Comparison of ENCODE assay signal across 11 mouse cellular contexts in genomic region chr19:10390099-10390680, GRCm38 (mm10). TPM values are rescaled to one million over a fixed set of nuclear protein-coding genes. Genes with fewer than 3 reads are reported as not detected.
DNase-seq lines count a peak whose midpoint lies in the region; ATAC-seq and TF ChIP-seq lines count a peak whose summit lies in the region.
"Had no signal": no experiment of that assay in that cellular context is flagged by ENCODE, and none has a peak within 500 bp of the region (broad histone marks: within the 10 kb centered on the region; RNA-seq: fewer than 3 reads in every experiment).

No protein-coding gene starts in this region.

- intact Hi-C loops in heart, adult 2 months (cut with DNase I) = loop anchor here (5.0 kb wide), 1 partner anchor 92 kb away; the partner anchor contains the start of gene Ppp1r32

- no peak for TF ChIP-seq EP300 in heart, adult 2 months (IDR thresholded peaks at IDR 0.05; ENCODE audit: insufficient read depth, low read depth, low read length)

- no peaks in the 10 kb centered on the region for H3K27me3 ChIP-seq in heart, adult 2 months (ENCODE audit: control insufficient read depth, insufficient read depth, low read length)
- H3K27me3 ChIP-seq in testis, adult 2 months (ENCODE audit: control insufficient read depth, insufficient read depth, low read length) = no peaks in the 10 kb centered on the region
- peaks cover 75% of the 10 kb centered on the region for H3K27me3 ChIP-seq in limb, embryonic 12.5 days
- peaks cover 12% of the 10 kb centered on the region for H3K27me3 ChIP-seq in stomach, embryonic 16.5 days (ENCODE audit: control insufficient read depth, insufficient read depth, low read length)

- peak overlapping the region; percentile 76; the same call in 1 of the 2 replicates for H3K4me3 ChIP-seq in heart, adult 2 months
- peak overlapping the region; percentile 94; the same call in 1 of the 2 replicates for H3K4me3 ChIP-seq in testis, adult 2 months (ENCODE audit: control insufficient read depth, low read depth, low read length)
- peak overlapping the region; percentile 64 for H3K4me3 ChIP-seq in limb, embryonic 12.5 days (replicated peaks)
- peak overlapping the region; percentile 62; the same call in 1 of the 2 replicates for H3K4me3 ChIP-seq in stomach, embryonic 16.5 days (replicated peaks; ENCODE audit: low read length)

- no peak for TF ChIP-seq POLR2A in heart, adult 2 months (IDR thresholded peaks at IDR 0.05; ENCODE audit: insufficient read depth, low read depth, low read length)
- TF ChIP-seq POLR2A in testis, adult 2 months (IDR thresholded peaks at IDR 0.05; ENCODE audit: control insufficient read depth, low read depth, low read length) = no peak

- peaks cover 1% of the 10 kb centered on the region; the same call in 1 of the 2 replicates for H3K4me1 ChIP-seq in heart, adult 2 months (ENCODE audit: control insufficient read depth, insufficient read depth, low read length)
- H3K4me1 ChIP-seq in testis, adult 2 months (ENCODE audit: control insufficient read depth, insufficient read depth, low read length) = peaks cover 6% of the 10 kb centered on the region
- peaks cover 12% of the 10 kb centered on the region for H3K4me1 ChIP-seq in limb, embryonic 12.5 days (replicated peaks)
- H3K4me1 ChIP-seq in stomach, embryonic 16.5 days (ENCODE audit: control insufficient read depth, insufficient read depth, low read length) = peaks cover 11% of the 10 kb centered on the region

- H3K27ac ChIP-seq in heart, adult 2 months = no peak overlapping the region
- no peak overlapping the region for H3K27ac ChIP-seq in testis, adult 2 months (ENCODE audit: control insufficient read depth, insufficient read depth, low read depth, low read length)
- H3K27ac ChIP-seq in limb, embryonic 12.5 days = no peak overlapping the region
- H3K27ac ChIP-seq in stomach, embryonic 16.5 days (ENCODE audit: low read length) = no peak overlapping the region

- H3K9me3 ChIP-seq in limb, embryonic 12.5 days = no peaks in the 10 kb centered on the region
- H3K9me3 ChIP-seq in stomach, embryonic 16.5 days (replicated peaks; ENCODE audit: control insufficient read depth, low read length) = no peaks in the 10 kb centered on the region

- peak overlapping the region; percentile 92 for H3K4me2 ChIP-seq in limb, embryonic 12.5 days
- H3K4me2 ChIP-seq in stomach, embryonic 16.5 days (ENCODE audit: low read depth, low read length) = peak overlapping the region; percentile 95

- 43% methylated on average over 12 of the region's 12 CpGs for WGBS in heart, adult 2 months
- 9% methylated on average over 12 of the region's 12 CpGs for WGBS in limb, embryonic 12.5 days
- WGBS in stomach, embryonic 16.5 days = 16% methylated on average over 12 of the region's 12 CpGs

- DNase-seq in heart, adult 2 months = no peak
- no peak for DNase-seq in heart, postnatal 4 days
- no peak for DNase-seq in testis, postnatal 14 days (ENCODE audit: low spot score)
- DNase-seq in testis, postnatal 10 days (ENCODE audit: low spot score) = no peak
- no peak for DNase-seq in frontal cortex, adult 2 months (ENCODE audit: extremely low spot score in 1 of 2, low spot score in 1 of 2)
- DNase-seq: adrenal gland, postnatal 36 days had no signal

- TF ChIP-seq CTCF in heart, adult 2 months (IDR thresholded peaks at IDR 0.05) = no peak
- TF ChIP-seq CTCF in testis, adult 2 months (IDR thresholded peaks at IDR 0.05; ENCODE audit: control insufficient read depth, insufficient read depth, insufficient replicate concordance, low read depth, low read length) = no peak

- peak overlapping the region; percentile 6; the same call in 1 of the 2 replicates for H3K9ac ChIP-seq in heart, adult 2 months (ENCODE audit: low read depth, low read length)
- H3K9ac ChIP-seq in limb, embryonic 12.5 days (replicated peaks) = peak overlapping the region; percentile 63; the same call in 1 of the 2 replicates
- H3K9ac ChIP-seq in stomach, embryonic 16.5 days (ENCODE audit: low read length) = 0 out of 2 replicates have a peak overlapping the region, but pooled peaks have one; percentile 78

- H3K79me2 ChIP-seq in heart, adult 2 months (replicated peaks; ENCODE audit: control insufficient read depth, insufficient read depth, low read length) = no peaks in the 10 kb centered on the region

- ATAC-seq in limb, embryonic 12.5 days (ENCODE audit: insufficient number of reproducible peaks, insufficient read depth, low FRiP score, low TSS enrichment, low read depth) = no peak
- ATAC-seq in stomach, embryonic 16.5 days (ENCODE audit: insufficient read depth, low FRiP score) = no peak

- no peaks in the 10 kb centered on the region for H3K36me3 ChIP-seq in heart, adult 2 months (ENCODE audit: control insufficient read depth, insufficient read depth, low read length)
- no peaks in the 10 kb centered on the region for H3K36me3 ChIP-seq in testis, adult 2 months (ENCODE audit: control insufficient read depth, insufficient read depth, low read length)
- H3K36me3 ChIP-seq in limb, embryonic 12.5 days = no peaks in the 10 kb centered on the region
- H3K36me3 ChIP-seq in stomach, embryonic 16.5 days (ENCODE audit: control insufficient read depth, insufficient read depth, low read length) = no peaks in the 10 kb centered on the region

RNA-seq across cellular contexts. Expression of gene Syt7, which starts 1.3 kb away (rescaled TPM):
- total RNA-seq in heart, adult 2 months (2021) = 10 to 100 TPM; 35.7 to 38.6 TPM
- polyA plus RNA-seq in heart, adult 2 months (2012; rRNA removed) = 17.6 and 20.1 TPM in 2 replicates
- 10 to 100 TPM; 40.8 to 44.7 TPM for total RNA-seq in heart, postnatal 4 days (2021)
- polyA plus RNA-seq in testis, adult 2 months (2012; rRNA removed) = 10.9 and 11.0 TPM in 2 replicates
- polyA plus RNA-seq in limb, embryonic 12.5 days (2016; fragmentation: Nextera tagmentation; extraction: Ambion mirVana) = 0.33 and 0.84 TPM in 2 replicates
- polyA plus RNA-seq in stomach, embryonic 16.5 days (2015; fragmentation: Nextera tagmentation; extraction: Ambion mirVana) = 0.84 TPM in 2 replicates
- polyA plus RNA-seq in frontal cortex, adult 2 months (2012; rRNA removed) = 187 and 212 TPM in 2 replicates
- total RNA-seq: hematopoietic stem cell, adult 5-6 weeks; megakaryocyte, adult 5-6 weeks had no signal

Comparison
In these comparisons a context has a peak if more than half of its experiments do, and no peak if none do; other contexts are left out.
1. H3K9ac ChIP-seq: peak in every context shown above with its lines; median percentile 78 in stomach, embryonic 16.5 days; 63 in limb, embryonic 12.5 days; 6 in heart, adult 2 months.